Mouse (Mus musculus) stomach, postnatal 0 days (tissue): ENCODE measurements at regions not wholly inside any gene's neighbourhood (a gene's known extent, or its start where the extent isn't known, plus 50 kb on each side); places are given as distances from the start of the nearest gene placed in this dataset.

Experiments used
- CTCF ChIP-seq: IDR thresholded peaks from 2 replicates; pipeline ENCODE4 v1.5.1; 2016; ENCODE audit warnings: antibody characterized with exemption, low read depth, mild to moderate bottlenecking, moderate library complexity
- EP300 ChIP-seq: optimal IDR thresholded peaks from 2 replicates; pipeline ENCODE3; 2016; ENCODE audit warnings: antibody characterized with exemption

DNA sequence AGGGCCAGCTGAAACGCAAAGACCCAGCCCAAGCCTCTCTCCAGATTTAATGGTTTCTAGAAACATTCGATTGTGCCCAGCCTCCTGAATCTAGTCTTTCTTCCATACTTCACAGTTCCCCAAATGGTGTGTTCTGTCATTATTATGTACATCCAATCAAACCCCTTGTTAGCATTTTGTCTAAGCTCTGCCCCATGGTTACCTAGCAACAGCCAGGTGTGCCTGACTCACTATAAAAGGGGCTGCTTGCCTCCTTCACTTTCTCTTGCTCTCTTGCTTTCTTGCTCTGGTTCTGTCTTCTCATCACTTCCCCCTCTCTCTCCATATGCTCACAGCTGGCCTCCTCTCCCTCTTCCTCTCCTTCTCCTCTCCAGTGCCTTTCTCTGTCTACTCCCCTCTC lies 217.8 kb downstream of the Phlda1 start:
- TF ChIP-seq CTCF (no peak), EP300 (no peak)
